Mouse (Mus musculus) limb, embryonic 10.5 days (tissue): ENCODE measurements around the gene Syap1. TPM values are rescaled to one million over a fixed set of nuclear protein-coding genes. Genes with fewer than 3 reads are reported as not detected.
"Not testable (repeated sequence)": the region's sequence is repeated elsewhere in the genome, so short reads cannot be mapped to it uniquely, and the experiment has no call there.

Source experiments
- DNase-seq: peaks from one replicate; pipeline ENCODE4 v3.0.0-alpha.2; 2017; ENCODE audit warnings: low spot score
- H3K27ac ChIP-seq: fragments of 300-500 bp; sonication (generic); 2 replicates; pipeline ENCODE4 v1.5.1; 2016; ENCODE audit warnings: mild to moderate bottlenecking
- H3K27me3 ChIP-seq: fragments of 300-500 bp; sonication (generic); 2 replicates; pipeline ENCODE4 v1.6.1; 2016; ENCODE audit warnings: low read depth, mild to moderate bottlenecking; ENCODE audit not compliant: poor library complexity, severe bottlenecking
- H3K36me3 ChIP-seq: fragments of 300-500 bp; sonication (generic); 2 replicates; pipeline ENCODE4 v1.6.1; 2016; ENCODE audit warnings: mild to moderate bottlenecking, moderate library complexity
- H3K4me1 ChIP-seq: fragments of 300-500 bp; sonication (generic); 2 replicates; pipeline ENCODE4 v1.6.1; 2016
- H3K4me3 ChIP-seq: fragments of 300-500 bp; sonication (generic); 2 replicates; pipeline ENCODE4 v1.5.1; 2016; ENCODE audit warnings: mild to moderate bottlenecking, moderate library complexity
- H3K9me3 ChIP-seq: fragments of 300-500 bp; sonication (generic); replicated peaks from 2 replicates; pipeline ENCODE4 v1.6.1; 2016; ENCODE audit warnings: mild to moderate bottlenecking
- WGBS: fragments of 180-500 bp; shearing (Covaris S2); methylation state at CpG from one replicate; pipeline ENCODE4 v1.1.7; 2016; 5-methylcytosine and 5-hydroxymethylcytosine counted together
- polyA plus RNA-seq: library from polyadenylated mRNA; unstranded; fragments of >200 nt; fragmentation: Nextera tagmentation; extraction: Ambion mirVana; gene quantifications from 2 replicates; pipeline ENCODE4 v1.2.1, GENCODE M21; 2016

Syap1 gene
- polyA plus RNA-seq, 1 experiment from 2014 or later = 32.3 TPM

DNA sequence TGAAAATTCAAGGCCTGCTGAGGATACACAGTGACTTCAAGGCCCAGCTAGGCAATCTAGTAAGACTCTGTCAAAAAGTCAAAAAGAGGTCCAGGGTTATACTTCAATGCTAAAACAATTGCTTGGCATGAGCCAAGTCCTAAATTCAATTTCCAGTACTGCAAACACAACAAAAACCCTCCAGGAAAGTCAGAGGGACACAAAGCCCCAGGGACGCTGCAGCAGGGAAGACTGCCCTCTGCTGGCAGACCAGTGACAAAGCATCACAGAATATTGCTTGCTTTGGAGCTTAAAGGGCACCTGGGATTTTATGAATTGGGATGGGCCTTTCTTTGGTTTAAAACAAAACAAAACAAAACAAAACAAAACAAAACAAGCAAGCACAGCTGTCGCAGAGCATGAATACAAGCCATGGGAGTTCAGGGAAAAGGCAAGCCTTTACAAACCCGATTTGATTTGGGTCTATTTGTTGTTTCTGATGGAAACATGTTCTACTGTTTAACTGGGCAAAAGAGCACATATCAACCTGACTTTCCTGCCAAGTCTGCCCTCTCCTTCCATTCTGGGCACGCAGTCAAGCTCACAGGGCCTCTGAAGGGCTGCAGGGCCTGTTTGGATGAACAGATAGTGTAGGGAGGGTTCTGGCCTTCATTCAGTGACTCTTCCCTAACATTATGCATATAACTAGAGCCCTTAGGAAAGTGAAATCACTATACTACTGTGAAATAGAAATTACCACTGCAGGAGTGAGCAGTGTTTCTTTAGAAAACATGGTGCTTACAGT, 16.3 kb downstream of the Syap1 start:
- peaks cover 33% of the 10 kb centered on the region for H3K27me3 ChIP-seq
- no peaks in the 10 kb centered on the region for H3K9me3 ChIP-seq
- WGBS = 50% methylated on average over 4 of the region's 4 CpGs
- DNase-seq = peak; percentile 40
- H3K4me3 ChIP-seq = no peak overlapping the region
- H3K36me3 ChIP-seq = peaks cover 36% of the 10 kb centered on the region
- H3K4me1 ChIP-seq = no peaks in the 10 kb centered on the region
- no peak overlapping the region for H3K27ac ChIP-seq

DNA sequence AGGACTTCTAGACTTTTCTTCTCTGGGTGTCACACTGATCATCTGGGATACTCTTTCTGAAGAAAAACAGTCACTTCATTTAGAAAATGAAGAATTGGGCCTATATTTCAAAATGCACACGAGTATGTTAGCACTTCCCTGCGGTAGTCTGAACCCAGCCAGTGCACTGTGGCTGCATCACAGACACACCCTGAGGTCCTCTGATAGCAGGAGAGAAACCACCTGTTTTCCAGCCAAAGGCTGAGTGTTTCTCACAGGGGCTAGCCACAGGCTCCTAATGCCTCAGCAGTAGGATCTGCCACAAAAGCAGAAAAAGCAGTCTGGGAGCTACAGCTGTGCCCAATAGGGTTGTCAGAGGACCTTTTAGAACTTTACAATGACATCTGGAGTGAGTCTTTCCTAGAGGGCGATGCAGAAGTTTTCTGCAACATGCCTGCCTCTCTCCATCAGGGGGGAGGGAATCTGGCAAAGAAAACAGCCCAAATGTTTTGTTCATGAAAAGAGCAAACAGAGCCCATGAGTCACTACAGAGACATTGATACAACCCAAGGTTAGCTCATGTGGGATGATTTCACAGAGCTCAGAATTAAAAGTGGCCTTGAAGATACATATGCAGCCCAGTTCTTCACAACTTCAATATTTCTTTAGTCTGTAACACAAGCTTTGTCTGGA, 19.8 kb downstream of the Syap1 start:
- peaks cover 46% of the 10 kb centered on the region for H3K27me3 ChIP-seq
- H3K4me3 ChIP-seq = no peak overlapping the region
- no peak for DNase-seq
- 82% methylated on average over 3 of the region's 3 CpGs for WGBS
- H3K4me1 ChIP-seq = no peaks in the 10 kb centered on the region
- H3K9me3 ChIP-seq = no peaks in the 10 kb centered on the region
- peaks cover 43% of the 10 kb centered on the region for H3K36me3 ChIP-seq
- no peak overlapping the region for H3K27ac ChIP-seq

DNA sequence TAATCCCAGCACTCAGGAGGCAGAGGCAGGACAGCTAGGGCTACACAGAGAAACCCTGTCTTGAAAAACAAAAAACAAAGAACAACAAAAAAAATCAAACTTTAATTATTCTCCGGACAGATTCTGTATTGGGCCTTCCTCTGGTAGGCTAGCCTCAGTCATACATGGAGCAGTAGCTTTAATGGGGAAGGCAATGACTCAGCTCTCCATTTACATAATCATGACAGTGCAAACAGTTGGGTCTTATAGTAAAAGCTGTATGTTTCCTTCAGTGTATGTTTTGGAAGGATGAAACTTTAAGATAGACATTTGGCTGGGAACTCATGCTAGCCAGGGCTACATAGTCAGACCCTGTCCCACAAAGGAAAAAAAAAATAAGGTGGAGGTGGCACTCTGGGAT, 39.6 kb downstream of the Syap1 start:
- Histone ChIP-seq H3K27me3 (peaks cover 10% of the 10 kb centered on the region; the same call in 1 of the 2 replicates), H3K27ac (no peak overlapping the region), H3K36me3 (no peaks in the 10 kb centered on the region), H3K4me3 (no peak overlapping the region), H3K9me3 (no peaks in the 10 kb centered on the region), H3K4me1 (no peaks in the 10 kb centered on the region)
- no peak for DNase-seq
- WGBS = 83% methylated on average over 1 of the region's 1 CpGs

DNA sequence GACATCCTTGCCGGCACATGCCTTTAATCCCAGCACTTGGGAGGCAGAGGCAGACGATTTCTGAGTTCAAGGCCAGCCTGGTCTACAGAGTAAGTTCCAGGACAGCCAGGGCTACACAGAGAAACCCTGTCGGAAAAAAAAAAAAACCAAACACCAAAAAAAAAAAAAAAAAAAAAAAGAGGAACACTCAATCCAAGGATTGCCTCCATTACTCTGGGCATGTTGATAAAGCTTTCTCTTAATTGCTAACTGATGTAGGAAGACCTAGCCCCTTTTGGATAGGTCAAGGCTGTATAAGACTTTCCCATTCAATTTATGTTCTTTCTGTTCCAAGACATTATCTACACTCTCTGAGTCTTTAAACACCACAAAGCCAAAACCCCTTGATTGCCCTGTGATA, 42.7 kb downstream of the Syap1 start:
- peaks cover 10% of the 10 kb centered on the region; the same call in 1 of the 2 replicates for H3K27me3 ChIP-seq
- no peak for DNase-seq
- no peaks in the 10 kb centered on the region for H3K36me3 ChIP-seq
- no peaks in the 10 kb centered on the region for H3K9me3 ChIP-seq
- H3K4me3 ChIP-seq = no peak overlapping the region
- no peak overlapping the region for H3K27ac ChIP-seq
- H3K4me1 ChIP-seq = no peaks in the 10 kb centered on the region
- 91% methylated on average over 3 of the region's 3 CpGs for WGBS

DNA sequence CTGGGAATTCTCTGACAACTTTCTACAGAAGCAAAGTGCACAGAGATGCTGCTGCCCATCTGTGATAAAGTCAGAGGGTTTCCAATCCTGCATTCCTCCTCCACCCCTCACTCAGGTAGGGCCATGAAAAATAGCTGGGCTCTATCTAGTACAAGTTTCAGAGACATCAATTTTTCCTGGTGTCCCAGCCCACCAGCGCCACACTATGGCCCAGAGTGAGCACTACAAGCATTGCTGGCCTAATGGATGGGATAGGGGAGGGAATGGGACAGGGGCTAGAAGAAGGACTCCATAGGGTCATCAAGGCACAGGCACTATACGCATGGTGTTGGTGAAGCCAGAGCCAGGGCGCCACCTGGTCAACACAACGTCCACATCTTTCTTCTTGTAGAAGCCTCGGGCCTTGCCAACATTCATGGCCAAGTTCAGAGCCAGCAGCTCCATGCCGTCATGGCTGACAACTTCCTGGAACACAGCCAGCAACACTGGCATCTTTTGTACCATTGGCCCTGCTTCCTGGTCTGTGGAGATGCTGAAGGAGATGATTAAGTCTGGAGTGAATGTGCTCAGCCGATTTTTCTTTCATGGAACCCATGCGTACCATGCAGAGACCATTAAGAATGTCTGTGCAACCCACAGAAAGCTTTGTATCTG, 43.7 kb downstream of the Syap1 start:
- Histone ChIP-seq H3K4me3 (no peak overlapping the region), H3K9me3 (no peaks in the 10 kb centered on the region), H3K27me3 (peaks cover 10% of the 10 kb centered on the region; the same call in 1 of the 2 replicates), H3K27ac (no peak overlapping the region), H3K4me1 (no peaks in the 10 kb centered on the region), H3K36me3 (no peaks in the 10 kb centered on the region)
- 75% methylated on average over 8 of the region's 8 CpGs for WGBS
- no peak for DNase-seq

DNA sequence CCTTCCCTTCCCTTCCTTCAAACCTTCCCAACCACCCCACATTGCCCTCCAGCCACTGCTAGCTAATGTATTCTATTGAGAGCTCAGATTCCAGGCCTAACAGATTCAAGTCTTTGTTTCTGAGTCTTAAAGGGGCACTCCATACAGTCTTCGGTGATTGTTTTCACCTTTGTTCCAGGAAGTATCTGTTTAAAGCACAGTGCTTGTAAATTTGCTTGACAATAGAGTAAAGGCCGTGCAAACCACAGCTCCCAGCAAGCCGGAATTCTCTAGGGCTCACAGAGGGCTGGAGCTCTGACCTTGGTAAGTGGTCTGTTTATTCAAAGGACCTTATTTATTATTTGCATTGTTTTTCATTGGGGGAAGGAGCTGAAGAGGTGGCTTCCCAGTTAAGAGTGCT, 56.1 kb downstream of the Syap1 start:
- Histone ChIP-seq H3K27ac (no peak overlapping the region), H3K36me3 (no peaks in the 10 kb centered on the region)
- WGBS = 58% methylated on average over 3 of the region's 3 CpGs

GRCm38 (mm10) chrX:162831542-162831941, 56.7 kb downstream of the Syap1 start:
- 71% methylated on average over 1 of the region's 1 CpGs for WGBS
- H3K36me3 ChIP-seq = no peaks in the 10 kb centered on the region
- 0 out of 2 replicates have a peak, but pooled peaks cover 5% of the 10 kb centered on the region for H3K4me1 ChIP-seq
- peaks cover 62% of the 10 kb centered on the region for H3K27me3 ChIP-seq
- H3K4me3 ChIP-seq = no peak overlapping the region
- H3K9me3 ChIP-seq = no peaks in the 10 kb centered on the region
- H3K27ac ChIP-seq = no peak overlapping the region
- no peak for DNase-seq

More for the DNA sequence above, 56.1 kb downstream of the Syap1 start:
- 0 out of 2 replicates have a peak, but pooled peaks cover 5% of the 10 kb centered on the region for H3K4me1 ChIP-seq
- no peak overlapping the region for H3K4me3 ChIP-seq
- peaks cover 62% of the 10 kb centered on the region for H3K27me3 ChIP-seq
- no peak for DNase-seq
- no peaks in the 10 kb centered on the region for H3K9me3 ChIP-seq

GRCm38 (mm10) chrX:162831036-162831435, 57.2 kb downstream of the Syap1 start:
- no peak overlapping the region for H3K27ac ChIP-seq
- 29% methylated on average over 1 of the region's 1 CpGs for WGBS
- no peaks in the 10 kb centered on the region for H3K9me3 ChIP-seq
- H3K4me1 ChIP-seq = 0 out of 2 replicates have a peak, but pooled peaks cover 5% of the 10 kb centered on the region
- no peaks in the 10 kb centered on the region for H3K36me3 ChIP-seq
- no peak for DNase-seq
- H3K4me3 ChIP-seq = no peak overlapping the region
- H3K27me3 ChIP-seq = peaks cover 65% of the 10 kb centered on the region

GRCm38 (mm10) chrX:162830313-162830712, 57.9 kb downstream of the Syap1 start:
- not testable (repeated sequence) for DNase-seq, H3K9me3 ChIP-seq, H3K27ac ChIP-seq, H3K4me1 ChIP-seq, H3K4me3 ChIP-seq, H3K36me3 ChIP-seq
- 60% methylated on average over 2 of the region's 2 CpGs for whole genome bisulfite sequencing
- H3K27me3 ChIP-seq = peaks cover 66% of the 10 kb centered on the region

- Histone ChIP-seq H3K4me1 (0 out of 2 replicates have a peak, but pooled peaks cover 5% of the 10 kb centered on the region), H3K27me3 (peaks cover 67% of the 10 kb centered on the region), H3K36me3 (no peaks in the 10 kb centered on the region), H3K9me3 (no peaks in the 10 kb centered on the region), H3K27ac (peak overlapping the region; percentile 71), H3K4me3 (peak overlapping the region; percentile 64)
- WGBS = 41% methylated on average over 5 of the region's 5 CpGs
- no peak for DNase-seq
These were observed 58.5 kb downstream of the Syap1 start for GRCm38 (mm10) chrX:162829741-162830140.

DNA sequence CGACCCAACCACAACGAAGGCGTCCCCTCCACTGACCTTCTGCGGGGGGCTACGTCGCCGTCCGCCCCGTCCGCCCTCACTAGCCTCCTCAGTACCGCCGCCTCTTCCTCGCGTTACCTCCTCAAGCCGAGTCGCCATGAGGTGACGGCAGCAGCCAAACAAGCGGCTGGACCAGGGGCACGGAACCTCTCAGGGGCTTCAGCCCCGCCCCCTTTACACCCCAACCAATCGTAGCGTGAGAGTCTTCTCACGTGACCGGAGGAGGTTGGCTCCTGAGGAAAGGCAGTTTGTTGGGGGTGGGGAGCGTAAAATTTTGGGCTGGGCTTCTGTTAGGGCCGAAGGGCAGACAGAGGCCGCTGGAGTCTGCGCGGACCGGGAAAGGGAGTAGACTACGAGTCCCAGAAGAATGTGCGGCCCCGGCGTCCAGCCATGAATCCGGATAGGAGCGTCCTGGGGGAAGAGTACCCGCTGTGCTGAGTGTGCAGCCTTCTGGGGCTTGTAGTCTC, 59.0 kb downstream of the Syap1 start, which contains the start of gene Txlng:
Gene Txlng, minus strand, starts transcription at position 252 of the 506 bp plus-strand sequence.
- H3K27ac ChIP-seq = peak within 1 kb of the TSS; percentile 71
- H3K27me3 ChIP-seq = peaks cover 63% of the 10 kb centered on the region
- DNase-seq = peak; percentile 85
- 0 out of 2 replicates have a peak, but pooled peaks cover 5% of the 10 kb centered on the region for H3K4me1 ChIP-seq
- H3K9me3 ChIP-seq = no peaks in the 10 kb centered on the region
- 8% methylated on average over 37 of the region's 37 CpGs for WGBS
- H3K36me3 ChIP-seq = no peaks in the 10 kb centered on the region
- H3K4me3 ChIP-seq = peak within 1 kb of the TSS; percentile 64

GRCm38 (mm10) chrX:162828783-162829182, 59.5 kb downstream of the Syap1 start:
- WGBS = 12% methylated on average over 20 of the region's 20 CpGs
- no peak for DNase-seq
- Histone ChIP-seq H3K4me3 (peak overlapping the region; percentile 64), H3K27ac (peak overlapping the region; percentile 71), H3K27me3 (peaks cover 58% of the 10 kb centered on the region), H3K36me3 (no peaks in the 10 kb centered on the region), H3K4me1 (0 out of 2 replicates have a peak, but pooled peaks cover 5% of the 10 kb centered on the region), H3K9me3 (no peaks in the 10 kb centered on the region)
